Mouse (Mus musculus) embryonic facial prominence, embryonic 10.5 days (tissue): ENCODE measurements around the gene Dnajc22. TPM values are rescaled to one million over a fixed set of nuclear protein-coding genes. Genes with fewer than 3 reads are reported as not detected.

ENCODE experiments used
- DNase-seq: peaks from one replicate; pipeline ENCODE4 v3.0.0-alpha.2; 2017; ENCODE audit warnings: low spot score
- H3K27ac ChIP-seq: fragments of 300-500 bp; sonication (generic); replicated peaks from 2 replicates; pipeline ENCODE4 v1.5.1; 2016; ENCODE audit warnings: mild to moderate bottlenecking
- H3K27me3 ChIP-seq: fragments of 300-500 bp; sonication (generic); replicated peaks from 2 replicates; pipeline ENCODE4 v1.6.1; 2016; ENCODE audit warnings: low read depth, mild to moderate bottlenecking; ENCODE audit not compliant: poor library complexity, severe bottlenecking
- H3K36me3 ChIP-seq: fragments of 300-500 bp; sonication (generic); replicated peaks from 2 replicates; pipeline ENCODE4 v1.6.1; 2016; ENCODE audit warnings: mild to moderate bottlenecking, moderate library complexity
- H3K4me1 ChIP-seq: fragments of 300-500 bp; sonication (generic); 2 replicates; pipeline ENCODE4 v1.6.1; 2016
- H3K4me3 ChIP-seq: fragments of 300-500 bp; sonication (generic); 2 replicates; pipeline ENCODE4 v1.5.1; 2016; ENCODE audit warnings: mild to moderate bottlenecking, moderate library complexity
- H3K9me3 ChIP-seq: fragments of 300-500 bp; sonication (generic); 2 replicates; pipeline ENCODE4 v1.6.1; 2016; ENCODE audit warnings: mild to moderate bottlenecking
- WGBS: fragments of 180-500 bp; shearing (Covaris S2); methylation state at CpG from one replicate; pipeline ENCODE4 v1.1.7; 2016; 5-methylcytosine and 5-hydroxymethylcytosine counted together
- polyA plus RNA-seq: library from polyadenylated mRNA; unstranded; fragments of >200 nt; fragmentation: Nextera tagmentation; extraction: Ambion mirVana; gene quantifications from 2 replicates; pipeline ENCODE4 v1.2.1, GENCODE M21; 2016

Gene Dnajc22
- polyA plus RNA-seq, 1 experiment from 2014 or later = 1.1 TPM

GRCm38 (mm10) chr15:99111139-99111538 is 18.2 kb downstream of the Dnajc22 start:
- no peak for DNase-seq
- WGBS = 84% methylated on average over 3 of the region's 3 CpGs
- Histone ChIP-seq H3K4me1 (peaks cover 20% of the 10 kb centered on the region), H3K4me3 (no peak overlapping the region), H3K27me3 (no peaks in the 10 kb centered on the region), H3K36me3 (no peaks in the 10 kb centered on the region), H3K9me3 (no peaks in the 10 kb centered on the region), H3K27ac (no peak overlapping the region)

- H3K36me3 ChIP-seq = no peaks in the 10 kb centered on the region
Measured at GRCm38 (mm10) chr15:99111809-99112208, 18.8 kb downstream of the Dnajc22 start.

GRCm38 (mm10) chr15:99112843-99113395 is 19.9 kb downstream of the Dnajc22 start:
- no peak for DNase-seq
- WGBS = 62% methylated on average over 11 of the region's 11 CpGs
- no peaks in the 10 kb centered on the region for H3K36me3 ChIP-seq

More at GRCm38 (mm10) chr15:99111809-99112208, 18.8 kb downstream of the Dnajc22 start:
- Histone ChIP-seq H3K9me3 (no peaks in the 10 kb centered on the region), H3K4me3 (no peak overlapping the region), H3K27ac (no peak overlapping the region), H3K27me3 (no peaks in the 10 kb centered on the region), H3K4me1 (peaks cover 20% of the 10 kb centered on the region)
- 61% methylated on average over 4 of the region's 4 CpGs for WGBS
- no peak for DNase-seq

GRCm38 (mm10) chr15:99113396-99113975 is 20.5 kb downstream of the Dnajc22 start:
- 8% methylated on average over 9 of the region's 9 CpGs for WGBS
- Histone ChIP-seq H3K27ac (no peak overlapping the region), H3K27me3 (no peaks in the 10 kb centered on the region), H3K4me1 (peaks cover 20% of the 10 kb centered on the region), H3K36me3 (no peaks in the 10 kb centered on the region), H3K9me3 (no peaks in the 10 kb centered on the region), H3K4me3 (peak overlapping the region; percentile 27; the same call in 1 of the 2 replicates)
- peak; percentile 51 for DNase-seq

More at GRCm38 (mm10) chr15:99112843-99113395, 19.9 kb downstream of the Dnajc22 start:
- Histone ChIP-seq H3K4me3 (peak overlapping the region; percentile 27; the same call in 1 of the 2 replicates), H3K27me3 (no peaks in the 10 kb centered on the region), H3K4me1 (peaks cover 20% of the 10 kb centered on the region), H3K27ac (no peak overlapping the region), H3K9me3 (no peaks in the 10 kb centered on the region)

- Histone ChIP-seq H3K36me3 (no peaks in the 10 kb centered on the region), H3K4me3 (no peak overlapping the region), H3K9me3 (no peaks in the 10 kb centered on the region), H3K4me1 (peaks cover 20% of the 10 kb centered on the region), H3K27me3 (no peaks in the 10 kb centered on the region), H3K27ac (no peak overlapping the region)
- DNase-seq = no peak
- 50% methylated on average over 14 of the region's 14 CpGs for WGBS
Measured at GRCm38 (mm10) chr15:99114312-99115064, 21.5 kb downstream of the Dnajc22 start.

- Histone ChIP-seq H3K36me3 (no peaks in the 10 kb centered on the region), H3K27me3 (no peaks in the 10 kb centered on the region), H3K4me1 (peaks cover 22% of the 10 kb centered on the region), H3K4me3 (no peak overlapping the region), H3K27ac (no peak overlapping the region), H3K9me3 (no peaks in the 10 kb centered on the region)
- WGBS = 89% methylated on average over 7 of the region's 7 CpGs
- no peak for DNase-seq
Measured at GRCm38 (mm10) chr15:99115065-99115423, 22.1 kb downstream of the Dnajc22 start.

- no peaks in the 10 kb centered on the region for H3K9me3 ChIP-seq
- H3K4me1 ChIP-seq = peaks cover 31% of the 10 kb centered on the region
- no peaks in the 10 kb centered on the region for H3K36me3 ChIP-seq
- H3K27ac ChIP-seq = 0 out of 2 replicates have a peak overlapping the region, but pooled peaks have one; percentile 4
- no peaks in the 10 kb centered on the region for H3K27me3 ChIP-seq
- WGBS = 65% methylated on average over 11 of the region's 11 CpGs
- no peak for DNase-seq
- H3K4me3 ChIP-seq = no peak overlapping the region
Measured at GRCm38 (mm10) chr15:99116539-99116938, 23.6 kb downstream of the Dnajc22 start.

GRCm38 (mm10) chr15:99120814-99121213 is 27.8 kb downstream of the Dnajc22 start:
- H3K36me3 ChIP-seq = no peaks in the 10 kb centered on the region

GRCm38 (mm10) chr15:99122642-99123041 is 29.7 kb downstream of the Dnajc22 start:
- Histone ChIP-seq H3K4me3 (no peak overlapping the region), H3K9me3 (no peaks in the 10 kb centered on the region), H3K4me1 (peaks cover 23% of the 10 kb centered on the region), H3K27me3 (no peaks in the 10 kb centered on the region), H3K27ac (no peak overlapping the region), H3K36me3 (no peaks in the 10 kb centered on the region)
- DNase-seq = no peak
- 79% methylated on average over 2 of the region's 2 CpGs for WGBS

More at GRCm38 (mm10) chr15:99120814-99121213, 27.8 kb downstream of the Dnajc22 start:
- no peaks in the 10 kb centered on the region for H3K27me3 ChIP-seq
- 0 out of 2 replicates have a peak overlapping the region, but pooled peaks have one; percentile 5 for H3K4me3 ChIP-seq
- no peaks in the 10 kb centered on the region for H3K9me3 ChIP-seq
- peak overlapping the region; percentile 45; the same call in 1 of the 2 replicates for H3K27ac ChIP-seq
- peaks cover 21% of the 10 kb centered on the region for H3K4me1 ChIP-seq
- 14% methylated on average over 11 of the region's 11 CpGs for WGBS
- no peak for DNase-seq

GRCm38 (mm10) chr15:99125711-99126080 is 32.7 kb downstream of the Dnajc22 start, which contains the start of gene Spats2:
Spats2 (plus strand) TSS chr15:99125916.
- no peak for DNase-seq
- no peaks in the 10 kb centered on the region for H3K9me3 ChIP-seq
- WGBS = 2% methylated on average over 12 of the region's 12 CpGs

GRCm38 (mm10) chr15:99126081-99126815 is 33.3 kb downstream of the Dnajc22 start:
- Histone ChIP-seq H3K4me1 (peaks cover 45% of the 10 kb centered on the region), H3K9me3 (no peaks in the 10 kb centered on the region), H3K27ac (peak overlapping the region; percentile 99), H3K27me3 (no peaks in the 10 kb centered on the region), H3K36me3 (peaks cover 18% of the 10 kb centered on the region), H3K4me3 (peak overlapping the region; percentile 94)
- 2% methylated on average over 115 of the region's 115 CpGs for WGBS
- DNase-seq = peak; percentile 94

More at GRCm38 (mm10) chr15:99125711-99126080, 32.7 kb downstream of the Dnajc22 start, which contains the start of gene Spats2:
- Histone ChIP-seq H3K4me3 (peak within 1 kb of the TSS; percentile 94), H3K27me3 (no peaks in the 10 kb centered on the region), H3K27ac (peak within 1 kb of the TSS; percentile 99), H3K4me1 (peaks cover 43% of the 10 kb centered on the region), H3K36me3 (peaks cover 16% of the 10 kb centered on the region)

GRCm38 (mm10) chr15:99126816-99127365 is 33.9 kb downstream of the Dnajc22 start:
- H3K4me1 ChIP-seq = peaks cover 50% of the 10 kb centered on the region
- no peak for DNase-seq
- H3K27ac ChIP-seq = peak overlapping the region; percentile 99
- peak overlapping the region; percentile 94 for H3K4me3 ChIP-seq
- H3K27me3 ChIP-seq = no peaks in the 10 kb centered on the region
- no peaks in the 10 kb centered on the region for H3K9me3 ChIP-seq
- WGBS = under 1% methylated on average over 35 of the region's 35 CpGs
- H3K36me3 ChIP-seq = peaks cover 25% of the 10 kb centered on the region
